Mouse (Mus musculus): ENCODE results near the gene Clstn3.
A peak's percentile ranks its signal among the peaks of the same experiment; 100 is the strongest.
"Not testable (repeated sequence)": the region's sequence is repeated elsewhere in the genome, so short reads cannot be mapped to it uniquely, and the experiment has no call there.

Gene Clstn3

GRCm38 (mm10) chr6:124414150-124414926 lies 50.3 kb downstream of the Clstn3 start:
- DNase-seq (ENCODE audit: low spot score): peak; percentile 69

GRCm38 (mm10) chr6:124413770-124414149 lies 50.8 kb downstream of the Clstn3 start:
- no peak for DNase-seq (ENCODE audit: low spot score)

DNA sequence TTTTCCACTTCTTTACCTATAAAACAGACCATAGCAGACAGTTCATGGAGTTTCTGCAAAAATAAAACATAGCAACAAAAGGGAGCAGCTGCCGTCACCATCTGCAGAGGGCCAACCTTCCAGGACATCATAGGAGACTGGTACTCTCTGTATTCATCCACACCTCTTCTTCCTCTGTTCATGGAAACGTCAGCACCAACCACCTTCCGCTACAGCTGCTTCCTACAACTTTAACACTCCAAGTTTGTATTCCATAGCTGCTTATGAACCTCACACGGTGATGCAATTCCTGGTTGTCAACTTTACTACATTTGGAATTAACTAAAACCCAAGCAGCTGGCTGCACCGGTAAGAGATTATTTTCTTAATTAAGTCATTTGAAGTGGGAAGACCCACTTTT lies 56.2 kb downstream of the Clstn3 start:
- no peak for DNase-seq (ENCODE audit: low spot score)

GRCm38 (mm10) chr6:124407180-124407579 lies 57.4 kb downstream of the Clstn3 start:
- no peak for DNase-seq (ENCODE audit: low spot score)

DNA sequence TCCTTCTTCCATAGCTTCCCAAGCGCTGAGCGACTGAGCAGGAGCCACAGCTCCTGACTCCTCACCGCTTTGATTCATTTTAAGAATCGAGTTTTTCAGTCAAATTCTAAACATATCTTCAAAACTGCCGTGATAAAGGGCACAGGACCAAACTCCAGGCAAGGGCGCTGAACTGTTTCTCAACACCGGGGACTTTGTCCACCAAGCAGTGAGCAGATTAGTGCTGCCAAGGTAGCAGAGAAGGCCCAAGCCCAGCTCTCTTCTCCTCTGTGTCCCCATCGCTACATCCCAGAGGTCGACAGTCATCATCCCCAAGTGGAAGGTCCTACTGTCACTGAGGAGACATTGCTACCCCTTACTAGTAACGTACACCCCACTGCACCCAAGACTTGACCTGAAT lies 58.3 kb downstream of the Clstn3 start:
- DNase-seq (ENCODE audit: low spot score): no peak

DNA sequence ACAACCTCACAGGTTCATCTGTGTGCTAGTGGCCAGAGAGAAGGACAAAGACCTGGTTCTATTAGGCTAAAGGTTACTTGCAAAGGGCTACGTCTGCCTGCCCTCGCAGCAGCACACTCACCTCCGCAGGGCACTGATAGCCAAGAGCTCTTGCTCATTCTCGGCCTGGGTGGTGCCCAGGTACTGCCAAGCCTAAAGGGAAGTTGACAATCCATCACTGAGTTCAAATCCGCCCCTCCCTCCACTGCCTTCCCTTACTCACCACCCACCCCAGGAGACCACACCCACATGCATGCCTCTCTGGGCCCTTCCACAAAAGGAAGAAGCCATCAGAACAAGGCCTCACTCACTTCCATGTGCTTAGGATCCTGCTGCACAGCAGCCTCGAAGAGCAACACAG lies 64.9 kb downstream of the Clstn3 start:
- no peak for DNase-seq (ENCODE audit: low spot score)

GRCm38 (mm10) chr6:124394991-124395390 lies 69.6 kb downstream of the Clstn3 start:
- not testable (repeated sequence) for DNase-seq (ENCODE audit: low spot score)
